Mouse (Mus musculus) testis, adult 2 months (tissue): ENCODE results near the gene Apoa1.

Experiments used
- CTCF ChIP-seq: fragments of 200-500 bp; IDR thresholded peaks from 2 replicates; pipeline ENCODE4 v1.5.1; 2012; ENCODE audit warnings: low read depth, mild to moderate bottlenecking, inconsistent platforms, low read length, moderate library complexity; ENCODE audit not compliant: control insufficient read depth, insufficient read depth, insufficient replicate concordance
- POLR2A ChIP-seq: fragments of 200-500 bp; IDR thresholded peaks from 2 replicates; pipeline ENCODE4 v1.6.1; 2012; ENCODE audit warnings: low read depth, mild to moderate bottlenecking, inconsistent platforms, low read length, moderate library complexity; ENCODE audit not compliant: control insufficient read depth

GRCm38 (mm10) chr9:46215338-46216322, 12.8 kb upstream of the Apoa1 start:
- TF ChIP-seq POLR2A (no peak), CTCF (no peak)
